Mouse (Mus musculus) cerebellum, adult 9-10 months (tissue): ENCODE results near the gene Elavl1.
A peak's percentile ranks its signal among the peaks of the same experiment; 100 is the strongest.
"Not testable (repeated sequence)": the region's sequence is repeated elsewhere in the genome, so short reads cannot be mapped to it uniquely, and the experiment has no call there.

Experiments used
- DNase-seq: peaks from one replicate; pipeline ENCODE4 v3.0.0; 2022

Elavl1 gene

GRCm38 (mm10) chr8:4324983-4325750, at the start of gene Elavl1, which contains the start of gene Ccl25:
Gene Elavl1 (minus strand): TSS chr8:4325413.
Gene Ccl25 (plus strand): TSS chr8:4325210.
- DNase-seq = peak; percentile 97

GRCm38 (mm10) chr8:4372657-4373056, 47.4 kb upstream of the Elavl1 start:
- peak; percentile 5 for DNase-seq

GRCm38 (mm10) chr8:4370078-4370477, 44.9 kb upstream of the Elavl1 start:
- DNase-seq = no peak

- no peak for DNase-seq
Observed at GRCm38 (mm10) chr8:4368470-4368869, 43.3 kb upstream of the Elavl1 start.

GRCm38 (mm10) chr8:4367808-4368207, 42.6 kb upstream of the Elavl1 start:
- no peak for DNase-seq

DNA sequence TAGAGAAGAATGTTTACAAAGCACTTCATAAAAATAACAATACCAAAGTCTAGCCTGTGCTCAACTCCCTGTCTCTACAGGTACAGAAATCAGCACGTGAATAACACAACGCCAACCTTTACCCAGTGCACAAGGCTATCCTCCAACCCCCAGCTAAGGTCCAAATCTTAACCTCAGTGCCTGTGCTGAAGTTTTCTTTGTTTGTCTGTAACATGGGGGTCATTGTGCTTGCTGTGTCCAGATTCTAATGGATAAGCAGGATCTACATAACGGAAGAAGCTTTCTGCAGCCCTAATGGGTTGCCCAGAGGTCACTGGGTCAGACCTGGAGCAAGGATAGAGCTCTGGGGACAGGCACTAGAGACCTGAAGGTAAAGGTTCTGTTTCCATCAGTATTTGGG, 41.0 kb upstream of the Elavl1 start:
- DNase-seq = no peak

DNA sequence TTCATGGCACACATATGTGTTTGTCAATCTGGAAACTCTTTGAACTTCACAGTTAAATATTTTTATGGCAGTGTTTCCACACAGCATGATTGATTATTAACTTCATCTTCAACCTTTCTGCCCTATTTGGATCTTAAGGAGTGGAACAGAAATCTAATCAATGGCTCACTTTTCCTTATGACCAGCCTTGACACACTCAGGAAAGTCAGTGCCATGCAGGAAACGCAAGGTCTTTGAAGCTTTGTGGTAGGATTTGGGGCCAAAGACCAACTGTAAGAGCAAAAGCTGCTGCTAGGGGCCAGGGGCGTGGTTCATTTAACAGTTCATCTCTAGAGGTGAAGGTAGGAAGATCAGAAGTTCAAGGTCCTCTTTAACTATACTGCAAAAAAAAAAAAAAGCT, 35.7 kb upstream of the Elavl1 start:
- DNase-seq = no peak

DNA sequence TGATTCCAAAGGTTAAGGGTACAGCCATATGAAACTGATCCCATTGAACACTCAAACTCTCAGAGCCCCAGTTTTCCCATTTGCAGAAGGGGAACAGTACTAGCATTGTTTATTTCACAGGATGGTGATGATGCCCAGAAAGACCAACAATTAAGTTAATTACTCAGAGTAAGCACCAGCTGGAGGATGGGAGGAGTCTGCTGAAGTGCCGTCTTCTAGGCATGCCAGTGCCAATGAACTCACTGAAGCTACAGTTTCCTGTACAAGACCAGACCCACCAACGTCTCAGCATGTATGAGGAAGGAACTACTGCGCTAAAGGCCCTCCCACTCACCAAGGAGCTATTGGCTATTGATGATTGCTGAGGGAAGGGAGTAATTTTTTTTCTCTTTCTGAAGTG, 34.1 kb upstream of the Elavl1 start:
- no peak for DNase-seq

- DNase-seq = no peak
Observed at GRCm38 (mm10) chr8:4355455-4355854, 30.2 kb upstream of the Elavl1 start.

DNA sequence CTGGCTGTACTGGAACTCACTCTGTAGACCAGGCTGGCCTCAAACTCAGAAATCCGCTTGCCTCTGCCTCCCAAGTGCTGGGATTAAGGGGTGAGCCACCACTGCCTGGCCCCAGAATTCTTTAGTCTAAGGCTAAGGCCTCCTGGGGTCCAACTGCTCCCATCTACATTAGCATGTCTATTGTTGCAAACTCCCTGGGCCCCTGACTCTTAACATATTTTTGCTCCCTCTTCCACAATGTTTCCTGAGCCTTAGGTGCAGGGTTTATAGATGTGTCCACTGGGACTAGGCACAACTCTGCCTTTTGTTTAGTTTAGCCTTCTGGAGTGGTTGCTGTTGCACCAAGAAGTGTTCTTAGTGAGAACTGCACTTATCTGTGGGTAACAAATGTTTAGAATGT, 29.3 kb upstream of the Elavl1 start:
- no peak for DNase-seq

DNA sequence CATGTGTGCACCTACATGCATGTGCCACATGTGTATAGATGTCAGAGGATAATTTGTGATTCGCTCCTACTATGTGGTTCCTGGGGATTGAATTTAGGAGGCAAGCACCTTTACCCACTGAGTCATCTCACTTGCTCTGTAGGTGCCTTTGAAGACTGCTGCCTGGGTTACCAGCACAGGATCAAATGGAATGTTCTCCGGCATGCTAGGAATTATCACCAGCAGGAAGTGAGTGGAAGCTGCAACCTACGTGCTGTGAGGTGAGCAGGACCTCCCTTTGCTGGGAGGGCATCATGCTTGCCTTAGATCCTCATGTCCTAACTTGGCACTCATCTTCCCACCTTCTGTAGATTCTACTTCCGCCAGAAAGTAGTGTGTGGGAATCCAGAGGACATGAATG, 28.5 kb upstream of the Elavl1 start:
- no peak for DNase-seq

- not testable (repeated sequence) for DNase-seq
Observed at GRCm38 (mm10) chr8:4352562-4352961, 27.3 kb upstream of the Elavl1 start.

DNA sequence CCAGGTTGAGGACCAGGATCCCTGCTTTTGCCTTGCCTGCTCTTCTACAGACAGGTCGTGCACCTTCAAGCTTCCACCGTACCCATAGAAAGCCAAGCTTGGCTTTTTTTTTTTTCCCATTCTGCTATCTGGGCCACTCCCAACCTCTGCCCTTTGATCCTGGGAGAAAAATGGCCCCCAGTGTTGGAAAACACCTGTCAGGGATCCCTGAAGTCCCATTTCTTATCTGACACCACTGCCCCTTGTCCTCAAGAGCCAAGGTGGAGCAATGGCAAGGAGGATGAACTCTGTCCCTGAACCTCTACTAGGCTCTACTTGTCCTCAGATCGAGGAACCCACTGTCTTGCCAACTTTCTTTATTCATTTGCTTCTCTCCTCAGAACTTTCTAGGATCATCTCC, 25.4 kb upstream of the Elavl1 start:
- no peak for DNase-seq

GRCm38 (mm10) chr8:4349335-4349734, 24.1 kb upstream of the Elavl1 start:
- DNase-seq = no peak

- DNase-seq = no peak
Observed at GRCm38 (mm10) chr8:4348275-4348674, 23.1 kb upstream of the Elavl1 start.

DNA sequence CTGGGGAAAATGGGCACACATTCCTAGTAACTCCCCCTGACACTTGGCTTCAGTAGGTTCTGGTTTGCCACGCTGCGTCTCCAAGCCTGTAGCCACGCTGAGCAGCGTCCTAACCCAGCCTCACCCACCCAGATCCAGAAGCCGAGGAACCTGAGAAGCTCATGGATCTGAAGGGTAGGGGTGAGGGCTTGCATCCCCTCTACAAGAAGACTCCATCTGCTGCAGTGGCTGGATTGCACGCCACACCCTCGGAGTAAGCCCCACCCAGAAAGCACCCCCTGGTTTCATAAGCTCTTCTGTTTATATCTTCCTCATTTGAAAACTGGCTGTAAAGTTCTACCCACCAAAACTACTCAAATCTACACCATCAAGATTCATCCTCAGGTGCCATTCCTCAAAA, 22.4 kb upstream of the Elavl1 start:
- no peak for DNase-seq

DNA sequence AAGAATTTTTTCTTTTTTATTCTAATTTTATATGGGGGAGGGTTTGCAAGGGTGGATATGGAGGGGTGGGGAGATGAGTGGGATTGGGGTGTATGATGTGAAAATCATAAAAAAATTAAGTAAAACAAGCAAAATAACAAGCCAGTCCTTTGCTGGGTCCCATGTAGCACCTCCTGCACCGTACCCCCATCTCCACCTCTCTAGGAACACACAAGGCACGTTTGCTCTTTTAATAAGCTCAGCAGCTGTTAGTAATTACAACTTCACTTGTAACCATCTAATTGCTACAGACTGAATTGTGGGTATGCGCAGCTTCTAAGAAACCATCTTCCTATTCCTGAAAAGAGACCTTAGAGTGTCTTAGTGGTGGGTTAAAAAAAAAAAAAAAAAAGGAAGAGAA, 15.0 kb upstream of the Elavl1 start:
- no peak for DNase-seq

DNA sequence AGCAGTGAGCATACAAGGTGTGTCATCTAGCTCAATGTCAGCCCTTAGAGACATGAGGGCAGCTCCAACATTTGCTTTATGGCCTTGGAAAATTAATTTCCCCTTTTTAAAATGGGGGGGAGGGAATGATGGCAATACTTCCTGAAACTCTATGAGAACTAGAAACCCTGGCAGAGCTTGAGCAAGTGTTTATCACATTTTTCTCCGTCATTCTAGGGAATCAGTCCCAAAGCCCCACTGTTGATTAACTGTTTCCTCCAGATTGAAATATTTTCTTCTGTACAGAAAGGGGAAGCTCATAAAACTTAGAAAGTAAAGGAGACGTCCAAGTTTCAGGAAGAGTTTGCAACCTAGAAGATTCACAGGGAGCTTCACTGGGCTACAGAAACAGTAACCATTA, 10.5 kb upstream of the Elavl1 start:
- no peak for DNase-seq

DNA sequence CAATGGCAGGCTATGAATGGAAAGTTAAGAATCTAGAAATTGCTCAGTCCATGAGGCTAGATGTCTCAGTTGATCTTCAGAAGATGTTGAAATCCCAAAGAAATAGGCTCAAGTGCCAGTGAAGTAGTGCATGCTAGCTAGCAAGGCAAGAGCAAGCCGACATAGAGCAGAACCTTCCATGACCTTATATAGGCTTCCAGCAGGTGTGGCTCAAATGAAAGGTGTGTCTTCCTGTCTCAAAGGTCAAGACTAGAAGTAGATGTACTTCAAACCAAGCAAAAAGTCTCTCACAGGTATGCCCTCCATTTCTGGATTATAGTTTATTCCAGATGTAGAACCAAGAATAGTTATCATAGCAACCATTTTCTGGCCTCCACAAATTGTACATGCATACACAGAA, 8.8 kb upstream of the Elavl1 start:
- DNase-seq = no peak

DNA sequence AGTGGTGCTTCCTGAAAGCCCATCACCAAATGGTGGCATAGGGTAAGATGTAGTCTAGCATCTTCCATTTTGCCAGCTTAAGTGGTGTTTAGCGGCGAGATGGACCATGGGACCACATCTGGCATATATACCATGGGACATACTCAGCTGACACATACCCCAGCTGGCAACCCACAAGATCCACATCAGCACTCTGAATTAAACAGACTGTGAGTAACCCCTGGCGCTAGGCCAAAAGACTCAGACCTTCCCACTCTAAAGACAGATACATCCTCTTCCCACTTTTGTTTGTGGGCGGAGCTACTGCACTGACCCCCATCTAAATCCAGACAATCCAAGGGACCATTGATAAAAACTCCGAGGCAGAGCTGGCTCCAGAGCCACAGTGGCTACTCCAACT, 3.8 kb upstream of the Elavl1 start:
- no peak for DNase-seq

DNA sequence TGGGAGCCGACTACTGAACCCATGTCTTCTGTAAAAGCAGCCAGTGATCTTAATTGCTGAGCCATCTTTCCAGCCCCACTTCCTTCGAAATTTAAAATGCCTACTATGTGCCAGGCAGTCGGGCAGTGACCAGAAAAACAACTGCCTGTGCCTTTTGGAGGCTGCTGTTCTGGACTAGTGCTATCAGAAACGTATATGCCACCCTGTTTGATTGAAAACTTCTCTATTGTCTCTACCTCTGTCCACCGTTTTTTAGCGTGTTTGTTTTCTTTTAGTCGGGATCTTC, 481 bp upstream of the Elavl1 start:
- DNase-seq = no peak

DNA sequence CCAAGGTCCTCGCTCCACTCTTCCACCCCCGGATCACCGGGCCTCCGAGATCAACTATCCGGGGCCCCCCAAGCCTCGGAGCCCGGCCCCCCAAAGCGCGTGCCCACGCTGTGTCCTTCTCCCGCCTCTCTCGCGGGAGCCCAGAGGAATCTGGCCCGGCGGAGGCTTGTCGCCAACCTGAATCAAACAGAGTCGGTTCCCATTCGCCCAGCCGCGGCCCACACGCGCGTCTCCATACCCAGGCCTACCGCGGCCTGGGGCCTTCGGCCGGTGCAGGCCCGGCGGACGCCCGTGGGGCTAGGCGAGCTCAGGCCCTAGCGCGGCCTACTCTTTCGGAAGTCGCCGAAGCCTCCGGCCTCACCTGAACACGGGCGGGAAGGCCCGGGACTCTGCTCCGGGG, 688 bp downstream of the Elavl1 start:
- DNase-seq = peak; percentile 55

- DNase-seq = no peak
Observed at GRCm38 (mm10) chr8:4323917-4324316, 1.3 kb downstream of the Elavl1 start.

- DNase-seq = peak; percentile 85
Observed at GRCm38 (mm10) chr8:4322470-4322869, 2.7 kb downstream of the Elavl1 start.

DNA sequence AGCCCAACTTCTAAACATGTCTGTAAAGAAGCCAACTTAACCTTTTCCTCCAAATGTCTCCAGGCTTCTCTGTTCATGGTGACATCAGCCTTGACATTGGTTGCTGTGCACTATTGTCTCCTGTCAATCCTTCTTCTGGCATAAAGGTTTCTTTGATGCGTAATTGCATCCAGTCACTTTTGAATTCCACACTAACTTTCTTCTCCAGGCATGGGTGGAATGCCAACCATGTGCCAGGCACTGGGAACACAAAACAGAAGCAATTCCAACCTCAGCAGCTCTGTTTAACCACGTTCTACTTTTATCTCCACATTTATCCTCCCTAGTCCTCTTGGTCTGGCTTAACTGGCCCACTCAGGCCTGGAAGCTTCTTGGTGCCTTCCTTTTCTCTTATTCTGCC, 4.2 kb downstream of the Elavl1 start:
- DNase-seq = no peak

DNA sequence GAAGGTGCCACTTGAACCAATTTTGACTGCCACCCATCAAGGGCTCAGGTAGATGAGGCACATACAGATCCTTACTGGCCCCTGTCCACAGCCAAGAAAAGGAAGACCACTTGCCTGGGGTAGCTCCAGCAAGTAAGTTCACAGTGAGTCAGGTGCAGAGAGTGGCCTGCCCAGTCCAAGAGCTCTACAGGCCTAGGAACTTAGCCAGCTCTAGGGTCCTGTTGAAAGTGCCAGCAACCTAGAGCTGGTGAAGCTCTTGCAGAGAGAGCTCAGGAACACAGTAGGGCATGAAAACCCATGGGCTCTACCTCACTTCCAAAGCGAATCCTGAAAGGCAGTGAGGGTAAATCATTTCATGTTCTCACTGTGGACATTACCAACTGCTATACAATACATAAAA, 4.8 kb downstream of the Elavl1 start:
- DNase-seq = no peak
